Mouse (Mus musculus): Measurements from ENCODE around the gene Ptpn12.
A peak's percentile ranks its signal among the peaks of the same experiment; 100 is the strongest.

Ptpn12 gene

GRCm38 (mm10) chr5:21030226-21030625 lies 25.5 kb downstream of the Ptpn12 start:
- DNase-seq (ENCODE audit: low spot score in 2 of 2) = no peak

- no peak for DNase-seq (ENCODE audit: low spot score in 2 of 2)
Measured at GRCm38 (mm10) chr5:21017075-21017474, 38.6 kb downstream of the Ptpn12 start.

GRCm38 (mm10) chr5:21010908-21011307 lies 44.8 kb downstream of the Ptpn12 start:
- no peak for DNase-seq (ENCODE audit: low spot score in 2 of 2)

- peak; percentile 56 to 71 for DNase-seq (ENCODE audit: low spot score in 2 of 2)
Measured at GRCm38 (mm10) chr5:21002723-21003122, 53.0 kb downstream of the Ptpn12 start.

GRCm38 (mm10) chr5:21001622-21002315 lies 53.9 kb downstream of the Ptpn12 start:
- no peak for DNase-seq (ENCODE audit: low spot score in 2 of 2)

GRCm38 (mm10) chr5:20998427-20998826 lies 57.3 kb downstream of the Ptpn12 start:
- no peak for DNase-seq (ENCODE audit: low spot score in 2 of 2)

GRCm38 (mm10) chr5:20997555-20997954 lies 58.2 kb downstream of the Ptpn12 start:
- no peak for DNase-seq (ENCODE audit: low spot score in 2 of 2)

GRCm38 (mm10) chr5:20990062-20990809 lies 65.5 kb downstream of the Ptpn12 start:
- no peak for DNase-seq (ENCODE audit: low spot score in 2 of 2)

GRCm38 (mm10) chr5:20986271-20986670 lies 69.4 kb downstream of the Ptpn12 start:
- no peak for DNase-seq (ENCODE audit: low spot score in 2 of 2)

- DNase-seq (ENCODE audit: low spot score in 2 of 2) = no peak
Measured at GRCm38 (mm10) chr5:20983505-20983904, 72.2 kb downstream of the Ptpn12 start.

GRCm38 (mm10) chr5:20974690-20975089 lies 81.0 kb downstream of the Ptpn12 start:
- DNase-seq (ENCODE audit: low spot score in 2 of 2) = no peak

GRCm38 (mm10) chr5:20973999-20974398 lies 81.7 kb downstream of the Ptpn12 start:
- no peak for DNase-seq (ENCODE audit: low spot score in 2 of 2)

- DNase-seq (ENCODE audit: low spot score in 2 of 2) = no peak
Measured at GRCm38 (mm10) chr5:20973069-20973468, 82.6 kb downstream of the Ptpn12 start.

- peak; percentile 60 to 81 for DNase-seq (ENCODE audit: low spot score in 2 of 2)
Measured at GRCm38 (mm10) chr5:20968963-20969362, 86.7 kb downstream of the Ptpn12 start.

GRCm38 (mm10) chr5:20968493-20968892 lies 87.2 kb downstream of the Ptpn12 start:
- peak in 1 of 2 experiments; percentile 34 for DNase-seq (ENCODE audit: low spot score in 2 of 2)

- peak in 1 of 2 experiments; percentile 40 for DNase-seq (ENCODE audit: low spot score in 2 of 2)
Measured at GRCm38 (mm10) chr5:20967942-20968341, 87.8 kb downstream of the Ptpn12 start.

GRCm38 (mm10) chr5:20964446-20964845 lies 91.3 kb downstream of the Ptpn12 start:
- no peak for DNase-seq (ENCODE audit: low spot score in 2 of 2)

GRCm38 (mm10) chr5:20963295-20963694 lies 92.4 kb downstream of the Ptpn12 start:
- DNase-seq (ENCODE audit: low spot score in 2 of 2) = no peak

- no peak for DNase-seq (ENCODE audit: low spot score in 2 of 2)
Measured at GRCm38 (mm10) chr5:20960927-20961326, 94.8 kb downstream of the Ptpn12 start.

GRCm38 (mm10) chr5:20956298-20956697 lies 99.4 kb downstream of the Ptpn12 start, which contains the start of gene Rsbn1l:
Gene Rsbn1l, minus strand, starts transcription at chr5:20956398.
- DNase-seq (ENCODE audit: low spot score in 2 of 2) = no peak

GRCm38 (mm10) chr5:20955114-20955835 lies 100.4 kb downstream of the Ptpn12 start:
- peak; percentile 63 for DNase-seq (ENCODE audit: low spot score in 2 of 2)

- no peak for DNase-seq (ENCODE audit: low spot score in 2 of 2)
Measured at GRCm38 (mm10) chr5:20952337-20952925, 103.3 kb downstream of the Ptpn12 start.

Data from natural killer cell, adult 2 months (primary cell).